Comparison of ENCODE assay signal across 13 mouse cellular contexts in the genomic region with DNA sequence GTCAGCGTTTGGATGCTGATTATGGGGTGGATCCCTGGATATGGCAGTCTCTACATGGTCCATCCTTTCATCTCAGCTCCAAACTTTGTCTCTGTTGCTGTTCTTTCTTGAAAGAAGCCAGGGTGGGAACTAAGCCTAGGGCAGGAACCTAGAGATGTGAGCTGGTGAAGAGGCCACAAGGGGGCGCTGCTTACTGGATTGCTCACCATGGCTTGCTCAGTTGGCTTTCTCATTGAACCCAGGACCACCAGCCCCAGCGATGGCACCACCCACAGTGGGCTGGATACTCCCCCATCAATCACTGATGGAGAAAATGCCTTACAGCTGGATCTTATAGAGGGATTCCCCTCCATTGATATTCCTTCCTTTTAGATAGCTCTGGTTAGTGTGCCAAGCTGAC. TPM values are rescaled to one million over a fixed set of nuclear protein-coding genes. Genes with fewer than 3 reads are reported as not detected.
A peak's percentile ranks its signal among the peaks of the same experiment; 100 is the strongest.
DNase-seq lines count a peak whose midpoint lies in the region; ATAC-seq and TF ChIP-seq lines count a peak whose summit lies in the region.
"Had no signal": no experiment of that assay in that cellular context is flagged by ENCODE, and none has a peak within 500 bp of the region (broad histone marks: within the 10 kb centered on the region; RNA-seq: fewer than 3 reads in every experiment).

No protein-coding gene starts in this region.

- H3K9ac ChIP-seq in kidney, embryonic 15.5 days, result no peak overlapping the region
- H3K9ac ChIP-seq: heart, embryonic 12.5 days; lung, embryonic 15.5 days had no signal

- no peaks in the 10 kb centered on the region for H3K4me1 ChIP-seq in kidney, adult 2 months (ENCODE audit: control insufficient read depth, insufficient read depth, low read length)
- no peaks in the 10 kb centered on the region for H3K4me1 ChIP-seq in kidney, embryonic 15.5 days
- H3K4me1 ChIP-seq: heart, embryonic 12.5 days; lung, embryonic 15.5 days had no signal

- H3K4me2 ChIP-seq in kidney, embryonic 15.5 days, result no peak overlapping the region
- H3K4me2 ChIP-seq: heart, embryonic 12.5 days; lung, embryonic 15.5 days had no signal

- TF ChIP-seq POLR2A in kidney, adult 2 months (IDR thresholded peaks at IDR 0.05; ENCODE audit: low read depth, low read length), result no peak

- no peaks in the 10 kb centered on the region; the same call in 1 of the 2 replicates for H3K36me3 ChIP-seq in kidney, adult 2 months (ENCODE audit: control insufficient read depth, insufficient read depth, low read length)
- peaks cover 40% of the 10 kb centered on the region for H3K36me3 ChIP-seq in kidney, embryonic 15.5 days

- DNase-seq in kidney, adult 2 months, result no peak
- DNase-seq in right cerebral cortex, postnatal 4 days, result peak; percentile 21
- no peak for DNase-seq in right cerebral cortex, postnatal 10 days (ENCODE audit: low spot score in 2 of 2)
- peak; percentile 31 for DNase-seq in embryo, embryonic 11 days
- DNase-seq in testis, postnatal 10 days (ENCODE audit: low spot score), result peak; percentile 50
- no peak for DNase-seq in gastrocnemius, postnatal 10 days
- DNase-seq: adrenal gland, postnatal 10 days; cerebellum, adult 9-10 months had no signal

- H3K27me3 ChIP-seq in kidney, adult 2 months (replicated peaks; ENCODE audit: control insufficient read depth, insufficient read depth, low read length), result no peaks in the 10 kb centered on the region
- no peaks in the 10 kb centered on the region for H3K27me3 ChIP-seq in kidney, embryonic 15.5 days
- H3K27me3 ChIP-seq: heart, embryonic 12.5 days; lung, embryonic 15.5 days had no signal

- H3K4me3 ChIP-seq in kidney, adult 2 months (ENCODE audit: insufficient read depth, low read depth, low read length), result no peak overlapping the region
- no peak overlapping the region for H3K4me3 ChIP-seq in kidney, embryonic 15.5 days (replicated peaks)
- H3K4me3 ChIP-seq: heart, embryonic 12.5 days; lung, embryonic 15.5 days had no signal

- ATAC-seq in kidney, embryonic 15.5 days (replicated peaks; ENCODE audit: low FRiP score), result no peak
- ATAC-seq: hindbrain, embryonic 16.5 days had no signal

- 36% methylated on average over 2 of the region's 3 CpGs for WGBS in kidney, adult 2 months
- 42% methylated on average over 3 of the region's 3 CpGs for WGBS in kidney, embryonic 15.5 days

- H3K27ac ChIP-seq in kidney, adult 2 months (ENCODE audit: insufficient read depth, low read depth, low read length), result no peak overlapping the region
- H3K27ac ChIP-seq in kidney, embryonic 15.5 days, result no peak overlapping the region
- H3K27ac ChIP-seq: lung, embryonic 15.5 days had no signal

- 0 out of 2 replicates have a peak, but pooled peaks have one; percentile 19 for TF ChIP-seq CTCF in kidney, adult 2 months (conservative IDR thresholded peaks at IDR 0.05; ENCODE audit: insufficient read depth, insufficient read length, low read depth, low read length)

- H3K9me3 ChIP-seq in kidney, embryonic 15.5 days (replicated peaks), result no peaks in the 10 kb centered on the region
- H3K9me3 ChIP-seq: lung, embryonic 15.5 days had no signal

RNA-seq across cellular contexts. Expression of gene Mtnr1a, which starts 12.1 kb away (rescaled TPM):
- not detected in 2 replicates for polyA plus RNA-seq in kidney, adult 2 months (2012; rRNA removed)
- 0.26 and 0.31 TPM in 2 replicates for polyA plus RNA-seq in kidney, embryonic 15.5 days (2015; fragmentation: Nextera tagmentation; extraction: Ambion mirVana)
- not detected for total RNA-seq in gastrocnemius, postnatal 10 days (2021)
- total RNA-seq: monocyte, adult 5-6 weeks had no signal
- polyA plus RNA-seq: heart, embryonic 12.5 days had no signal

Comparison
In these comparisons a context has a peak if more than half of its experiments do, and no peak if none do; other contexts are left out.
1. DNase-seq: peak in right cerebral cortex, postnatal 4 days (single experiment), embryo, embryonic 11 days (single experiment) and testis, postnatal 10 days (single experiment); none in kidney, adult 2 months (single experiment), right cerebral cortex, postnatal 10 days (0 of 2) and gastrocnemius, postnatal 10 days (single experiment).